Mouse (Mus musculus) stomach, embryonic 14.5 days (tissue): ENCODE measurements around the gene H2-K1. TPM values are rescaled to one million over a fixed set of nuclear protein-coding genes. Genes with fewer than 3 reads are reported as not detected.

Experiments
- microRNA counts: library from miRNA; unstranded; fragments of <30 nt; microRNA quantifications from one replicate; lab custom pipeline; 2016
- microRNA-seq: library from miRNA; unstranded; fragments of <30 nt; microRNA quantifications from one replicate; pipeline ENCODE4, GENCODE M21; 2016
- polyA plus RNA-seq: library from polyadenylated mRNA; unstranded; fragments of >200 nt; fragmentation: Nextera tagmentation; extraction: Ambion mirVana; gene quantifications from 2 replicates; pipeline ENCODE4 v1.2.1, GENCODE M21; 2014

Gene H2-K1
- polyA plus RNA-seq, 1 experiment from 2014 or later, result 38.8 TPM

MicroRNAs encoded within 50 kb of the gene (microRNA counts, 519-probe panel; counts per million panel counts)
- not detected for microRNA mmu-miR-219 (lab: Ali Mortazavi, UCI)

Small RNA genes lying within 50 kb of the gene (microRNA-seq; reads per million reads assigned to microRNA genes)
- gene Mir219a-1, result not detected
- not detected for gene Mir219c

Other genes with a start within 250 kb of the H2-K1 start
- gene Rab11b, start 239.8 kb downstream of the H2-K1 start, polyA plus RNA-seq, result 255 and 296 TPM in 2 replicates
- gene Angptl4, start 218.5 kb downstream of the H2-K1 start, polyA plus RNA-seq, result 22.5 and 25.1 TPM in 2 replicates
- 32.5 and 33.5 TPM in 2 replicates for gene Kank3, start 189.8 kb downstream of the H2-K1 start, polyA plus RNA-seq
- 1,306 and 1,470 TPM in 2 replicates for gene Rps28, start 175.8 kb downstream of the H2-K1 start, polyA plus RNA-seq
- gene Ndufa7, start 175.8 kb downstream of the H2-K1 start, polyA plus RNA-seq, result 471 and 592 TPM in 2 replicates
- 75.6 and 79.6 TPM in 2 replicates for gene Cd320, start 157.3 kb downstream of the H2-K1 start, polyA plus RNA-seq
- gene Gm7029, start 126.5 kb downstream of the H2-K1 start, polyA plus RNA-seq, result not detected in 2 replicates
- 6.8 TPM in 2 replicates for gene Kifc1, start 109.7 kb downstream of the H2-K1 start, polyA plus RNA-seq
- 0.54 and 1.00 TPM in 2 replicates for gene Platr17, start 95.2 kb downstream of the H2-K1 start, polyA plus RNA-seq
- 39.2 and 44.6 TPM in 2 replicates for gene Daxx, start 90.9 kb downstream of the H2-K1 start, polyA plus RNA-seq
- 45.3 and 47.9 TPM in 2 replicates for gene Tapbp, start 84.4 kb downstream of the H2-K1 start, polyA plus RNA-seq
- 9.4 and 10.4 TPM in 2 replicates for gene Zbtb22, start 84.4 kb downstream of the H2-K1 start, polyA plus RNA-seq
- 38.4 and 39.8 TPM in 2 replicates for gene Rgl2, start 70.8 kb downstream of the H2-K1 start, polyA plus RNA-seq
- gene Pfdn6, start 60.0 kb downstream of the H2-K1 start, polyA plus RNA-seq, result 141 and 152 TPM in 2 replicates
- gene Wdr46, start 59.7 kb downstream of the H2-K1 start, polyA plus RNA-seq, result 19.0 and 23.0 TPM in 2 replicates
- gene B3galt4, start 48.9 kb downstream of the H2-K1 start, polyA plus RNA-seq, result 2.8 and 2.9 TPM in 2 replicates
- 31.5 and 34.8 TPM in 2 replicates for gene Vps52, start 44.5 kb downstream of the H2-K1 start, polyA plus RNA-seq
- gene Rps18, start 44.3 kb downstream of the H2-K1 start, polyA plus RNA-seq, result 2,047 and 2,164 TPM in 2 replicates
- gene Ring1, start 24.3 kb upstream of the H2-K1 start, polyA plus RNA-seq, result 7.5 and 8.6 TPM in 2 replicates
- gene H2-Ke6, start 27.7 kb upstream of the H2-K1 start, polyA plus RNA-seq, result 41.7 and 44.9 TPM in 2 replicates
- gene Slc39a7, start 31.3 kb upstream of the H2-K1 start, polyA plus RNA-seq, result 81.3 and 91.7 TPM in 2 replicates
- gene Rxrb, start 31.5 kb upstream of the H2-K1 start, polyA plus RNA-seq, result 21.7 and 22.4 TPM in 2 replicates
- gene Col11a2, start 39.1 kb upstream of the H2-K1 start, polyA plus RNA-seq, result 0.32 and 1.2 TPM in 2 replicates
- gene H2-Oa, start 92.0 kb upstream of the H2-K1 start, polyA plus RNA-seq, result 0.65 and 1.1 TPM in 2 replicates
- gene H2-DMa, start 119.2 kb upstream of the H2-K1 start, polyA plus RNA-seq, result 11.9 and 15.1 TPM in 2 replicates
- gene Brd2, start 122.3 kb upstream of the H2-K1 start, polyA plus RNA-seq, result 150 and 152 TPM in 2 replicates
- 0.35 and 0.38 TPM in 2 replicates for gene H2-DMb2, start 143.0 kb upstream of the H2-K1 start, polyA plus RNA-seq
- gene H2-DMb1, start 152.7 kb upstream of the H2-K1 start, polyA plus RNA-seq, result 1.4 and 1.6 TPM in 2 replicates
- gene Tap1, start 187.2 kb upstream of the H2-K1 start, polyA plus RNA-seq, result 5.2 and 7.2 TPM in 2 replicates
- gene Psmb9, start 187.4 kb upstream of the H2-K1 start, polyA plus RNA-seq, result 3.4 and 4.4 TPM in 2 replicates
- 5.9 and 8.3 TPM in 2 replicates for gene Psmb8, start 197.4 kb upstream of the H2-K1 start, polyA plus RNA-seq
- gene Tap2, start 203.2 kb upstream of the H2-K1 start, polyA plus RNA-seq, result 1.6 and 2.4 TPM in 2 replicates
- gene H2-Ob, start 238.6 kb upstream of the H2-K1 start, polyA plus RNA-seq, result 0.54 TPM in 1 of 2 replicates, not detected in the other